Mouse (Mus musculus) heart, adult 2 months (tissue): Measurements from ENCODE around the gene Dnajb1.

Experiments used
- CTCF ChIP-seq: fragments of 200-600 bp; IDR thresholded peaks from 2 replicates; pipeline ENCODE4 v1.8.1; 2022; ENCODE audit warnings: antibody characterized with exemption, mild to moderate bottlenecking, moderate library complexity
- POLR2A ChIP-seq: fragments of 200-500 bp; IDR thresholded peaks from 2 replicates; pipeline ENCODE4 v1.6.1; 2011; ENCODE audit warnings: mild to moderate bottlenecking, low read depth, low read length, control low read depth; ENCODE audit not compliant: insufficient read depth

DNA sequence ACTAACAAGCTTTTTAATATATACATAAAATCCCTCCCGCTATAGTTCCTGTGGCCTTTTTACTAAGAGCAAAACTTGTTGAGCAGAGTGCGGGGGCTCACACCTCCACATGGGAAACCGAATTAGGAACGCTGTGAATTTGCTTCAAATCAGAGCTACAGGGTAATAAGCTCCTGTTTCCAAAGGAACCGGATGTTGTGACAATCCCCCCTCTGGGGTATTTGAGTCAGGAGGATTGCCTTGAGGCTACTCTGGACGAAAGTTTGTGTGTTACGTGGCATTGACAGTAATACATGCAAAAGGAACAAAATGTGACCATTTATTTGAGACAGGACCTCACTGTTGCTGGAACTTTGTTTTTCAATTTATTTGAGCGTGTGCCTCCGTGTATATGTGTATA, 1.1 kb downstream of the Dnajb1 start:
- TF ChIP-seq CTCF (no peak), POLR2A (no peak)
